Mouse (Mus musculus) lung, adult 2 months (tissue): ENCODE measurements at regions not wholly inside any gene's neighbourhood (a gene's known extent, or its start where the extent isn't known, plus 50 kb on each side); places are given as distances from the start of the nearest gene placed in this dataset.
A peak's percentile ranks its signal among the peaks of the same experiment; 100 is the strongest.

Experiments
- DNase-seq: peaks from one replicate; pipeline ENCODE4 v3.0.0; 2022
- H3K4me1 ChIP-seq: fragments of 200-500 bp; 2 replicates; pipeline ENCODE4 v1.6.1; 2011; ENCODE audit warnings: low read length; ENCODE audit not compliant: control insufficient read depth, insufficient read depth
- H3K4me3 ChIP-seq: fragments of 200-500 bp; replicated peaks from 2 replicates; pipeline ENCODE3; 2011; ENCODE audit warnings: low read depth, mild to moderate bottlenecking, control low read depth, low read length; ENCODE audit errors: extremely low read depth
- CTCF ChIP-seq: fragments of 200-500 bp; IDR thresholded peaks from 2 replicates; pipeline ENCODE4 v1.5.1; 2011; ENCODE audit warnings: mild to moderate bottlenecking, low read length, control low read depth; ENCODE audit not compliant: insufficient read depth
- POLR2A ChIP-seq: fragments of 200-500 bp; IDR thresholded peaks from 2 replicates; pipeline ENCODE4 v1.6.1; 2011; ENCODE audit warnings: low read depth, mild to moderate bottlenecking, control low read depth, low read length, borderline replicate concordance; ENCODE audit errors: extremely low read depth
- WGBS: fragments of 180-500 bp; shearing (Covaris S2); methylation state at CpG from one replicate; pipeline ENCODE4 v1.1.7; 2018; 5-methylcytosine and 5-hydroxymethylcytosine counted together

GRCm38 (mm10) chr7:71648314-71648713 lies 297.0 kb upstream of the Gm10295 start:
- DNase-seq: no peak
- TF ChIP-seq CTCF: no peak
- TF ChIP-seq POLR2A: no peak
- Histone ChIP-seq H3K4me1 (no peaks in the 10 kb centered on the region), H3K4me3 (no peak overlapping the region)
- WGBS: 91% methylated on average over 6 of the region's 6 CpGs

GRCm38 (mm10) chr7:71646944-71647343 lies 295.7 kb upstream of the Gm10295 start:
- no peak for DNase-seq
- TF ChIP-seq CTCF (no peak), POLR2A (no peak)
- Histone ChIP-seq H3K4me1 (no peaks in the 10 kb centered on the region), H3K4me3 (no peak overlapping the region)
- 72% methylated on average over 3 of the region's 3 CpGs for WGBS

- no peak for DNase-seq
- no peak overlapping the region for H3K4me3 ChIP-seq
- TF ChIP-seq POLR2A: no peak
- TF ChIP-seq CTCF: no peak
- H3K4me1 ChIP-seq: no peaks in the 10 kb centered on the region
- WGBS: 62% methylated on average over 13 of the region's 13 CpGs
Observed at GRCm38 (mm10) chr7:71623048-71623447, 271.8 kb upstream of the Gm10295 start.

- DNase-seq: no peak
- H3K4me1 ChIP-seq: no peaks in the 10 kb centered on the region
- no peak overlapping the region for H3K4me3 ChIP-seq
- TF ChIP-seq POLR2A (no peak), CTCF (no peak)
- WGBS: 13% methylated on average over 2 of the region's 2 CpGs
Observed at GRCm38 (mm10) chr7:71603159-71603558, 251.9 kb upstream of the Gm10295 start.

DNA sequence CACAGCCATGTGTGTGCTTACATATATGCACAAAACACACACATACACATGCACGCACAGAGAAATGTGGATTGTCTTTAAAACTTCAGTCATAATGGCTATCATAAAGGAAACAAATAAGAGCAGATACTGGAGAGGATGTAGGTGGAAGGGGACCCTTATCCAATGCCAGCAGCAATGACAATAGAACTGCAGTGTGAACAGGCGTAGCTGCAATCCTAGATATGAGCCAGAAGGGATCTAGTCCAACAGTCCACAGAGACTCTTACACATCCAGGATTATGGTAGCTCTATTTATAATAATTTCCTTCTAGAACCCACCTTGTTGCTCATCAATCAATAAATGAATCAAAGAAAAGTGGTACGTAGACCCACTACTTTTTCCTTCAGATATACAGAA lies 245.5 kb upstream of the Gm10295 start:
- no peak for DNase-seq
- H3K4me3 ChIP-seq: no peak overlapping the region
- WGBS: 87% methylated on average over 3 of the region's 3 CpGs
- TF ChIP-seq POLR2A: no peak
- TF ChIP-seq CTCF: no peak
- no peaks in the 10 kb centered on the region for H3K4me1 ChIP-seq

DNA sequence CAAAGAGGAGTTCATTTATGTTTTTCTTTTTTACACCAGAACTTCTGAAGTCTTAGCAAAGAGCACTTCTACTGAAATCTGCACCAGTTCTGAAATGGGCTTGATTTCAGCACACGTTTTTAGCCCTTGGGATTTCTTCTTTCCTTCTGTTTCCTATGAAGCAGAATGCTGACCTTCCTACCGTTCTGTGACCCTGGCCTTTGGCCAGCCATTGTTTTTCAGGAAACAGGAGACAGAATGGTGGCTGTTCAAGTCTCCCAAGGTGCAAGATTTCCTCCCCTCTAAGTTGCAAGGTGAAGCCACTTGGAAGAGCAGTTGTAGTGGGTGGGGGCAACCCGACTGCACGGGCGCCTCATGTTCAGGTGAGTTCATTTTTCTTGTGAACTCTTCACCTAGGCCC lies 236.3 kb upstream of the Gm10295 start:
- TF ChIP-seq POLR2A (no peak), CTCF (no peak)
- WGBS: 66% methylated on average over 5 of the region's 5 CpGs
- Histone ChIP-seq H3K4me1 (peaks cover 3% of the 10 kb centered on the region), H3K4me3 (no peak overlapping the region)
- no peak for DNase-seq

DNA sequence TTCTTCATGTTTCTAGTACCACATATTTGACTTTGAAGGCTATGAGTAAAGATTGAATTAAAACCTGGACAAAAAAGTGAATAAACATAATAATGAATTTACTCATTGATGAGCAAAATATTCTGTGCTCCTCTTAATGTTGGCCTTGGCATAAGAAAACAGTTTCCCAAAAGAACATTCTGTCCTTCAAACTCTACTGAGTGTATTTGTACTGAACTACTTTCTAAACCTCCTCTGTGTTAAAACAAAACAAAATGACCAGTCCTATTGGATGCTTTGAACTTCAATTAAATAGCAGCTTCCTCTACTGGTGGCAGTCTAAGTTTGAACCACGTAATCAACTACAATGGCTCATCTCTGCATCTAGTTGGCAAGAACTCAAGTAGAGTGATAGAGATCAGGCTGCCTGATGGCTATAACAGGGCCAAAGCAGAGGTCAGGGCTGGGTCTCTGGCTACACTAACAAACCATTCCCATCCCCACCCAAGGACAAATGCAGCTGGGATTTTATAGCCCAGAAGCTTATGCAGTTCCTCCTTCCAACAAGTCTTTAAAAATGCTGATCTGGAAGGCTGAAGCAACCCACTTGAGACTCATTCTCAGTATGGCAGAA lies 232.3 kb upstream of the Gm10295 start:
- no peak for DNase-seq
- H3K4me3 ChIP-seq: no peak overlapping the region
- H3K4me1 ChIP-seq: peaks cover 3% of the 10 kb centered on the region
- 33% methylated on average over 1 of the region's 1 CpGs for WGBS
- TF ChIP-seq CTCF (no peak), POLR2A (no peak)

DNA sequence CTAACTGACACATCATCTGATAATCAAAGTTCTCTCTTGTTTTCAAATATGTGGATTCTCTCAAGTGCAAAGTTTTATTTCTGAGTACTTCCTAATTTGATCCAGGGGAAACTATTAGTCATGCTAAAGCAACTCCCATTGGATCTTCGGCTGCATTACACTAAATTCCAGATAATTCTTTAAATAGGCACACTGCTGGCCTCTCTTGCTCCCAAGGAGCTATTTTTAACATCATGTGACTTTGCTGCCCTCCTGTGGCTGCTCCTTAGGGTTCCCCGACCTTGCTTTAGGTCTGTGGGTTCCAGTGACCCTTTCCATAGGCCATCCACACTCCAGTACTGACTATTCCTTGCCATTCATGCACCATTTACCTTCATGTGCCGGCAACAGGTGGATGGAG lies 230.5 kb upstream of the Gm10295 start:
- DNase-seq: peak; percentile 54
- TF ChIP-seq POLR2A: no peak
- TF ChIP-seq CTCF: peak; percentile 56
- 37% methylated on average over 3 of the region's 3 CpGs for WGBS
- Histone ChIP-seq H3K4me3 (no peak overlapping the region), H3K4me1 (peaks cover 3% of the 10 kb centered on the region)

DNA sequence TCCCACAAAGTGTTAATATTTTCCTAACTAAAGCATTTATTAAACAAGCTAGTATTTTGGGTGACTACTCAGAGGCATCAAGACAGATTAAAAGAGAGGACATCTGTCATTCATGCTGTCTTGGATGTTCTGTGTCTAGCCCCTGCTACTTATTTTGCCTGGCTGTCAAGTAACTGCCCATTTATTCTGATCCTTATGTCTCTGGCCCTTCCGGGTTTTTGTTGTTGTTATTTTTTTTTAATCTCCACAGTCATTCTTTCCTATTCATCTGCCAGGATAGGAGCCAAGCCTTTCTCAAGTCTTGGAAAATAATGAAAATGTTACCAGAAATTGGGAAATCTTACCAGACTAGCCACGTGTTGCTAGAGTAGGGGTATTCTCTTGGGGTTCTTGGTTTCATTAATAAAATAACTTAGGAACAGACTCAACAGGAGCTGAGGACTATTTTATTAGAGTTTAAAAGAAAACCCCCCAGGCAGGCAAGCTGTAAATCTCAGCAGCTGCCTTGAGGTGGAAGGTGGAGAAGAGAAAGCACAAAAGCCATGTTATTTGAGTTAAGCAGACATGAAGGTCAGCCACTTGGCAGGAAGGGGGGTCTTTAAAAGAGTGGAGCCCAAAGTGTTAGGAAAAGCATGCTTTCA lies 209.1 kb upstream of the Gm10295 start:
- TF ChIP-seq CTCF (no peak), POLR2A (no peak)
- whole genome bisulfite sequencing: 45% methylated on average over 2 of the region's 2 CpGs
- no peaks in the 10 kb centered on the region for H3K4me1 ChIP-seq
- DNase-seq: no peak
- no peak overlapping the region for H3K4me3 ChIP-seq

DNA sequence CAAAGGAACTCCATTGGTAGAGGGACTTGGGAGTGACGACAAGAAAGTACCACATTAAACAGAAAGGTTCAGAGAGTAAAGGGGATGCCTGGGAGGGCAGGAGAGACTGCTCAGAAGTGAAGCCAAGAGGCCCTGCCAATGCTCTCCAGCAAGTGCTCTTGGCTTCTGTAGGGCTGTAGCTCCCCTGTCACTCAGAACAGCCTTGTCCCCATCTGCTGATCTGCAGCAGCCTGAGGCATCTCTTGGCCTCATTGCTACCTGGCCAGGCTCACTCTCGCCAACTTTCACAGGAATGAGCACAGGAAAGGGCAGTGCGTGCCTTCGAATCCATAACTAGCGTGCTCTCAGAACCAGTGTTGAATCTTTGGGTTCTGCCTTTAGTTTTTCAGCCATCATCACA lies 205.2 kb upstream of the Gm10295 start:
- Histone ChIP-seq H3K4me3 (no peak overlapping the region), H3K4me1 (no peaks in the 10 kb centered on the region)
- DNase-seq: no peak
- TF ChIP-seq CTCF (no peak), POLR2A (no peak)
- 88% methylated on average over 5 of the region's 5 CpGs for WGBS

DNA sequence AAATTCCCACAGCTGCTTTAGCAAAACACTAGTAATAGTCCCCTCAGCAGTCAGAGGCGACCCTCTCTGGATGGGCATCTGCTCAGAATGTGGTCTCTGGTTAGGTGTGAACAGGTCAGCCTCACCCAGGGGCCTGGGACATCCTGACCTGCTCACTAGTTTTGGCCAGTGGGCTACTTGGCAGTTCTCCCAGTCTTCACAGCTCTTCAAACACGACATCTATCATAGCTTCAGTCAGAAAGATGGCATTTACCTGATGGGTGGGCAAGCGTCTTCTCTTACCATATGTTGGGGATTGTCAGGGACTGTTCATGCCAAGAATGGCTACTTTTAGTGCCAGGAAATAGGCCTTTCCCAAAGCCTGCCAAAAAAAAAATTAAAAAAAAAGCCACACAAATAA lies 204.2 kb upstream of the Gm10295 start:
- no peak for TF ChIP-seq CTCF
- TF ChIP-seq POLR2A: no peak
- H3K4me3 ChIP-seq: no peak overlapping the region

More for the DNA sequence above, 204.2 kb upstream of the Gm10295 start:
- H3K4me1 ChIP-seq: no peaks in the 10 kb centered on the region
- 71% methylated on average over 3 of the region's 3 CpGs for WGBS
- no peak for DNase-seq
